Mouse (Mus musculus) frontal cortex, adult 2 months (tissue): ENCODE measurements at regions not wholly inside any gene's neighbourhood (a gene's known extent, or its start where the extent isn't known, plus 50 kb on each side); places are given as distances from the start of the nearest gene placed in this dataset.

Source experiments
- DNase-seq, 2 experiments: peaks; one replicate each; pipeline ENCODE4 v3.0.0; 2022; ENCODE audit warnings: low spot score in 1 of 2; ENCODE audit errors: extremely low spot score in 1 of 2

DNA sequence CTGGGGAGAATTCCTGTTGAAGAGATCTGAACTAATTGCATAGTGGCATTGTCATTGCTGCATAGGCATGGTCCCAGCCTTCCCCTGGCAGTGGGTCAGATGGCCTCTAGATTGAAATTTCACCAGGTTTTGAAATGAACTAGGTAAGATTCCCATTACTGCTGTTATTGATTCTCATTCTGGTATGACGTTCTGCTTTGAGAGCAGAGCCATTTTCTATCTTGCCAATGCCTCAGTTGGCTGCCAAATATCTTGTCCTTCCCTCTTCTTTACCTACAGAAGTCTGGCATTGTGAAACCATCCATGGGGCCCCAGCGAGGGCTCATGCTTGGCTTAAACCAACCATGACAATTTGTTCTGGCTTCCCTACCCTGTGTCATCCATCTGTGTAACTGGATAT, 232.5 kb downstream of the Gm10260 start:
- no peak for DNase-seq

DNA sequence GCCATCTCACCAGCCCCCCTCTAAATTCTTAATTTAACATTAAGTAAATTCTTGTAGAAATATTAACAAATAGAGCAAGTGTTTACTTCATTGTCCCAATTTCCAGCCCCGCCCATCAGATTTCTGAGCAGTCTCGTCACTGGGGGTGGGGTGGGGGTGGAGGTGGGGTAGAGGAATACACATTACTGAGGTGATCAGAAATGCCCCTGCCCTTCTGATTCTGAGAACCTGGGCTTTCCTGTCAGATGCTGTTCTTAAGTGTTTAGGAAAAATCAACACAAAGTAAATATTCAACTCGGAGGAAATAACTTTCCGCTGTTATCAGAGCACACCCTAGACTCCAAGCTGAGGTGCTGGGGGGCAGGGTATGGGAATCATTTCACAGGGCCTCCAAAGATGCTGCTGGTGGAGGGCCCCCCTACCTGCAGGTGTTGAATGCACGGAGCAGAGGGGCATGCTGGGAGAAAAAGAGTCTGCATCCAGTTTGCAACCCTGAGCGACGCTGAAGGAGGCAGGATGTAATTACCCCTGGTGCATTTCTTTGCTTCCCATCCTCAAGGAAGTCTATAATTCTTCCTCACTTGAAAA, 235.5 kb downstream of the Gm10260 start:
- DNase-seq: no peak

DNA sequence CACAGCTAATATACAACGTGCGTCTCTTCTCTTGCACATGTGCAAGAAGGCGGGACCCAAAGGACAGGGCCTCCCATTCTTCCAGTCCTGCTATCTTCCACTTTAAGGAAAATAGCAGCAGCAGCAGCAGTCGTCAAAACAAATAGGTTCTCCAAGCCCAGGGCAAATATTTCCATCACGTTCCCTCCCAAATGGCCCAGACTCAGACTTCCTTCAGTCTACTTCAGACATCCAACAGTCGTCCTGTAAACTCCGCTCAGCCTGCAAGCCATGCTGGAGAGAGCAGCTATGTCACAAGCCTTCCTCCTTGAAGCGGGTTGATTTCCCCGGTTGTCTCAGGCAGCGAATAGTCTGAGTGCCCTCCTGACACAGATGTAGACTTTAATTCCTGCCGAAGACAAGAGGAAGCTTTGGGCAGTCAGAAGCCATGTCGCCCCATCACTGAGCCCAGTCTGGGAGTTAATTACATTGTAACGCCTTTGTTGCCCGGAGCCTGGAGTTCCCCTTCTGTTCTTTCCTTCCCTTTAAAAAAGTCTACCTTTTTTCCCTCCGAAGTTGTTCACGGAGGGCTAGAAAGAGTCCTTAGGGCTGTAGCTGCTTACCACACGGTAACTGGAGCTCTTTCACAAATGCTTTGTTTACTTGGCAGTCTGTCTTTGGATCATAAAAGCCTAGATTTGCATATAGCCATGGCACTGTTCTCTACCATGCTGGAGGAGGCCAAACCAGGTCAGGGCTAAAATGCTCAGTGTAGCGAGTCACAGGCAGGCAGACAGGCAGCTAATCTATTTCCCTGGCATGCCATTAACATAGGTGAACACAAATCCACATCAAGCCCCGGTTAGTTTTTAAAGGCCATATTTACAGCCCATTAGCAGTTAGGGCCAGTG, 236.7 kb downstream of the Gm10260 start:
- no peak for DNase-seq

GRCm38 (mm10) chr13:97520988-97521547, 239.4 kb downstream of the Gm10260 start:
- no peak for DNase-seq

DNA sequence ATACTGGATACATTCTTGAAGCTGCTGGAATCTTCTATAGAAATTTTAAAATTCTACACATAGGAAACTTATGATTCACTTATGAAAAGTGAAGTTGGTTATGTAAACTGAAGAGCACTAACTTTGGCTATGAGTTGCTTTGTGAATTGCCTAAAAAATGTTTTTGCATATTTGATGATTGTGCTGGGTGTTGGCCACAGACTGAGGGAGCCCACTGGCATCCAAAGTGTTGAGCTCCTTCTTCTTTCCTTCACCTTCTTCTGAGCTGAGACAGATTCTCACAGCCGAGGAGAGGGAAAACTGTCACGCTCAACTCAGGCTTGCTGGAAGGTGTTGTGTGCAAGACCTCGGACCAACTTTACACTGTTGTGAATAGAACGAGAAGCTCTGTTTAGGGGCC, 243.7 kb downstream of the Gm10260 start:
- no peak for DNase-seq

DNA sequence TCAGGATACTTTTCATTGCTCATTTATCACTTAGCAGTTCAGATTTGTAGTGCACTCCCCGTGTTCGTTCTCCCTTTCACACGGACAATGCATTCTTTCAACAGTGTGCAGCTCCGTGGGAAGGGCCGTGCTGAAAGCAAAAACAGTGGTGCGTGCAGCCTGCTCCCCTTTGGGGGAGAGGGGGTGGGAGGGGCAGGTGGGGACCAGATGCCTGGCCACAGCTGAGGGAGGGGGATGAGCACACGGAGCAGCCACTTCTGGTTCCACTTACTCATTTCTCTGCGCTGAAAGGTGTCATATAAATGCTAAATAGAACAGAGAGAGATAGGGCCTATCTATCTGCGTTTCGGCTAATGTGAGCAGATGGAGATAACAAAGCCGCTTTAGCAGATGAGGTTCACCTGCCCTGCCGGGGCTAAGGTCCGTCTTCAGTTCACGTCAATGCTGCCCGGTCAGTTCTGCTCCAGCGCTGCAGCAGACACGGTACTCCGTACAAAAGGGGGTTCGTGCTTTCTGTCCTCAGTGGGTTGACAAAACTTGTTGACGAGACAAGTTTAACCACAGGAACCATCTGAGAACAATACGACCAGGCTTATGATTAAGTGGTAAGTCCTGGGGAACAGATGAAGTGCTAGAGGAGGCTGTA, 245.9 kb downstream of the Gm10260 start:
- no peak for DNase-seq

GRCm38 (mm10) chr13:97512521-97512920, 247.9 kb downstream of the Gm10260 start:
- DNase-seq: no peak

GRCm38 (mm10) chr13:97510431-97511261, 249.8 kb downstream of the Gm10260 start:
- DNase-seq: no peak

DNA sequence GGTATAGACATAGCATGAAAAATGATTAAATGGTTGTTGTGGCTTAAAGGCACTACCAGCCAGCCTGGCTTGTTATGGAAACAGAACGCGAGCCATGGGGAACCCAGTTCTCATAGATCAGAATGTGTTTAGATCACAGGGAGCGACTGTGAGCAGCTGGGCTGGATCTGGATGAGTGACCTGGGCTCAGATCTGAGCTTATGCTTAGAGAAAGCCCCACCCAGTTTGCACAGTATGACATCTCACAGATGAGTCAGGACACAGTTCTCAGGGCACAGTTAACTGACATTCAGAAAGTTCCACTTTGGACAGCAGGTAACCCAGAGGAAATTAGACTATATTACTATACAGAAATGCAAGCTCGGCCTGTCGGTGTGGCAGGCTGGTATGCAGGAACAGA, 255.5 kb downstream of the Gm10260 start:
- DNase-seq: no peak

GRCm38 (mm10) chr13:97503955-97504739, 256.3 kb downstream of the Gm10260 start:
- no peak for DNase-seq

- DNase-seq: no peak
Observed at GRCm38 (mm10) chr13:97503391-97503790, 257.0 kb downstream of the Gm10260 start.

- no peak for DNase-seq
Observed at GRCm38 (mm10) chr13:97500155-97500554, 259.2 kb downstream of the Enc1 start.

DNA sequence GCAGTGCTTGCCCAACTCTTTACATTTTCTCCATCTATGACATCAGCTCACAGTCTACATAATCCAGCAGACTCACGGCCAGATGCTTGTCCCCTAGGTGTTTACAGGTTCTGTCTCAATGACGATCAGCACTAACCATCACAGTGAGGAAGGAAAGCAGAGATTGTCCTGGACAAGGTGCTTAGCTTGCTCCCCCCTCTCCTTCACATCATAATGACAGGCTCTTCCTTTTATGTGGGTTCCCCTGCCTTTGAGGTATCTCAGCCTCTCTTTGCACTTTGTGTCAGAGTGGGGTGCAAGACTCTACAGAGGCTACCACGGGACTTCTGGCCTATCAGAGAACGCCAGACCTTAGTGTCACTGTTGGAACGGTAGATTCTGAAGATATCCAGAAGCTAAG, 258.1 kb downstream of the Enc1 start:
- no peak for DNase-seq

DNA sequence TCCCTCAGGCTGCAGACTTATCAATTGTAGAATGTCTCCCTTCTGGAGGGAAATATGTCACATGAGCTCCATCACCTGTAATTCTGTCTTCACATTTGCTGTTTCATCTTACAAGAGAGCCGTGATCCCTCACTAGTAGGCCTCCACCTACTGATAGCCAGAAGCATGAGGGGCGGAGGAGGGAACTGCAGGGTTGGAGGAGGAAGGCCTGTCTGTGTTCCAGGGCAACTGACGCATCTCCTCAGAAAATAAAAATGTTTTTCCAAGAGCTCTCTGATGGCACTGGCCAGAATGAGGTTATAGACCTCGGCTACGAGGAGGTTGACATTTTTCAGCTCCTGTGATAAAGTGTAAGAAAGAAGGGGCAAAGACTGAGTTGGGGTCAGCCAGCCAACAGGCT, 257.0 kb downstream of the Enc1 start:
- DNase-seq: no peak

DNA sequence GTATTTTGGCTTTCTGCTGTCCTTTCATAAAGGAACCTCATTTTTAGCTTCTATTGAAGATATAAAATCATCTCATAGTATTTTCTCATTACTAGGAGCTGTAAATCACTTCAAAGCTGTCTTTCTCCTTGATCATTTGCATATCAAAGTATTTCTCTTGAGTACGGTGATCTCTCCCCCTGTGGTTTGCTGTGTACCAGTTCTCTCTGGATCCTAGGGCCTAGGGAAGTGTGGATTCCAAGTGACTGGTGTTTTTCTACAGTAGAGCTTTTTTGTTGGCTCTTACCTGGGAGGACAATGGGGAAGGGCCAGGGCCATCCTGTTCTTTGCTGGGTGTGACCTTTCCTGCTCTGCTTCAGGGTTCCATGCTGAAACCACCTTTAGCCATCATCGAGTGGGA, 253.9 kb downstream of the Enc1 start:
- DNase-seq: no peak

GRCm38 (mm10) chr13:97493836-97494235, 252.9 kb downstream of the Enc1 start:
- no peak for DNase-seq

- DNase-seq: no peak
Observed at GRCm38 (mm10) chr13:97492958-97493735, 252.2 kb downstream of the Enc1 start.

DNA sequence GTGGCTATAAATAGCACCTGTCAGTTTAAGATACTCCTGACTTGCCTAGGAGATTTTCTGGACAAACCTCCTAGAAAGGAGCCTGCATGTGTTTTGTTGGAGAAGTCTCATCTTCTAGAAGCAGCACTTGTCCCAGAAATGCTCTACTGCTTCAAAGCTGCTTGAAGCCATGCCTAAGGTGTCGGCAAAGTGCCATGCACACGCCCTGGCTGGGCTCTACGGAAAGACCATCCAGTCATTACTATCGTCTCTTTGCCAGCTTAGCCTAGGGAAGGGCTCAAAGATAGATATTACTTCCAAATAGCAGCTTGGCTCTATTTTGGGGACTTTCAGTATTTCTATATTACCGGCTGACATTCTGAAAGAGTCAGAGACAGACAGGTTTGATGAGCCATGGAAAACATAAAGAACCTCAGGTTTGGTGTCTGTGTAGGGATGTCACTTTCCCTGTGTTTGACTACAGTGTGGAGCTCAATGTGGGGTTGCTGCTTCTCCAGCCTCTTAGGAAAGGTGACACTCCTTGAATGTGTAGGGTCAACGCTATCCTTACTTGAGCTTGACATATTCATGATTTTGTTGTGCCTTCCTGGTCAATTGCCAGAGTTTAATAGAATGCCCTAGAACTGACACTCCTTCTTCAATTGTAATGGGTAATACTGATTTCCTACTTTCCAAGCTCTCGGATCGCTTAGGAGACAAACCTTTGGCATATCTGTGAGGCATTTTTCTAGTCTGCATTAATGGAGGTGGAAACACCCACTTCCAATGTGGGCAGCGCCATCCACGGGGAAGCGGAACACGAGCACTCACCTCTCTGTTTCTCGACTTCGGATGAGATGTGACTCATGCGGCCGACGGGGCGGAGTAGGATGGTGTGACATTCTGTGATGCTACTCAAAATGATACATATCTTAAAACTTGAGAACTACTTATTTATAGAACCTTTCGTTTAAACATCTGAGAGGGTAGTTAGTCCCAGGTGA, 251.3 kb downstream of the Enc1 start:
- peak; percentile 78 to 88 for DNase-seq
